17 mouse cellular contexts compared by ENCODE assay signal in the genomic region with DNA sequence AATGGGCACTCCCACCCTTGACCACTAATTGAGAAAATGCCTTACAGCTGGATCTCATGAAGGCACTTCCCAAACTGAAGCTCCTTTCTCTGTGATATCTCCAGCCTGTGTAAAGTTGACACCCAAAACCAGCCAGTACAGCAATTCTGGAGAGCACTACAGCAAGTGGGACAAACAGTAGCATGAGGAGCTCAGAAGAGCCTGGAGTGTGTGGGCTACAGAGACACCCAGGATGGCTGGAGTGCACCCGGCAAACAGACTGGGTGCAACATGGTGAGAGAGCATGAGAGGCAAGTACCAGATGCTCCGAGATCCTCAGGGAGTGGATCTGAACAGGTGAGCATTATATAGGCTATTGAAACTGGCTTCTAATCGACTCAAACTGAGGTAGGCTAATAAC.
"Had no signal": no experiment of that assay in that cellular context is flagged by ENCODE, and none has a peak within 500 bp of the region (broad histone marks: within the 10 kb centered on the region; RNA-seq: fewer than 3 reads in every experiment).

No protein-coding gene starts in this region.

- DNase-seq: left cerebral cortex, postnatal 4 days; liver; liver, embryonic 13.5 days; liver, postnatal 0 days; lung, adult 18-20 months; lung, adult 2 months; lung, embryonic 14.5 days; lung, postnatal 10 days; lung, postnatal 14 days; lung, postnatal 36 days; lung, postnatal 4 days; midbrain, embryonic 14.5 days had no signal

- ATAC-seq: liver, embryonic 12.5 days; liver, postnatal 0 days; lung, postnatal 0 days; midbrain, embryonic 13.5 days; midbrain, embryonic 15.5 days; midbrain, embryonic 16.5 days had no signal
